Mouse (Mus musculus): ENCODE results near the gene Usp48.

GRCm38 (mm10) chr4:137660364-137661077, 67.0 kb downstream of the Usp48 start:
- no peak for TF ChIP-seq CTCF (IDR thresholded peaks at IDR 0.05; ENCODE audit: low read depth)
- no peak for TF ChIP-seq EP300 (IDR thresholded peaks at IDR 0.05; ENCODE audit: low read depth)

Measured in liver, embryonic 14.5 days (tissue).